Mouse (Mus musculus): ENCODE measurements around the gene Nek8. TPM values are rescaled to one million over a fixed set of nuclear protein-coding genes. Genes with fewer than 3 reads are reported as not detected.
"Not testable (repeated sequence)": the region's sequence is repeated elsewhere in the genome, so short reads cannot be mapped to it uniquely, and the experiment has no call there.

Gene Nek8
- total RNA-seq, 2 experiments from 2014 or later, result 2.6 to 3.3 TPM

- no peak for TF ChIP-seq CTCF (conservative IDR thresholded peaks at IDR 0.05)
These were observed 18.1 kb upstream of the Nek8 start for GRCm38 (mm10) chr11:78194411-78195100.

GRCm38 (mm10) chr11:78193113-78193512 is 16.6 kb upstream of the Nek8 start, which contains the start of gene Proca1:
Gene Proca1 (plus strand): TSS chr11:78193392.
- no peak for TF ChIP-seq CTCF (conservative IDR thresholded peaks at IDR 0.05)
- H3K4me3 ChIP-seq, result no peak within 1 kb of the TSS
- DNase-seq (ENCODE audit: low spot score in 2 of 2), result no peak
- H3K27ac ChIP-seq, result no peak within 1 kb of the TSS

More at GRCm38 (mm10) chr11:78194411-78195100, 18.1 kb upstream of the Nek8 start:
- peak overlapping the region; percentile 49 for H3K4me3 ChIP-seq
- peak overlapping the region; percentile 51; the same call in 1 of the 2 replicates for H3K27ac ChIP-seq
- DNase-seq (ENCODE audit: low spot score in 2 of 2), result no peak

- no peak for DNase-seq (ENCODE audit: low spot score in 2 of 2)
- Histone ChIP-seq H3K27ac (peak overlapping the region; percentile 95), H3K4me3 (peak overlapping the region; percentile 79)
- no peak for TF ChIP-seq CTCF (conservative IDR thresholded peaks at IDR 0.05)
These were observed 13.6 kb upstream of the Nek8 start for GRCm38 (mm10) chr11:78190041-78190440.

- DNase-seq (ENCODE audit: low spot score in 2 of 2), result peak; percentile 68 to 72
- TF ChIP-seq CTCF (conservative IDR thresholded peaks at IDR 0.05), result no peak
- Histone ChIP-seq H3K27ac (peak overlapping the region; percentile 95), H3K4me3 (peak overlapping the region; percentile 79)
These were observed 13.0 kb upstream of the Nek8 start for GRCm38 (mm10) chr11:78189234-78190040.

- TF ChIP-seq CTCF (conservative IDR thresholded peaks at IDR 0.05), result no peak
- DNase-seq (ENCODE audit: low spot score in 2 of 2), result peak; percentile 76 to 79
- peak within 1 kb of the TSS; percentile 95 for H3K27ac ChIP-seq
- H3K4me3 ChIP-seq, result peak within 1 kb of the TSS; percentile 79
These were observed 12.1 kb upstream of the Nek8 start, which contains the start of gene Rab34 for GRCm38 (mm10) chr11:78188331-78189233. Gene Rab34 (plus strand): TSS chr11:78188430.

GRCm38 (mm10) chr11:78184702-78185101 is 8.2 kb upstream of the Nek8 start:
- H3K27ac ChIP-seq; H3K4me3 ChIP-seq; DNase-seq (ENCODE audit: low spot score in 2 of 2): not testable (repeated sequence)

GRCm38 (mm10) chr11:78183884-78184514 is 7.5 kb upstream of the Nek8 start:
- TF ChIP-seq CTCF (conservative IDR thresholded peaks at IDR 0.05), result no peak
- peak overlapping the region; percentile 97 for H3K27ac ChIP-seq
- DNase-seq (ENCODE audit: low spot score in 2 of 2), result no peak
- peak overlapping the region; percentile 100 for H3K4me3 ChIP-seq

- Histone ChIP-seq H3K4me3 (peak within 1 kb of the TSS; percentile 100), H3K27ac (peak within 1 kb of the TSS; percentile 97)
- DNase-seq (ENCODE audit: low spot score in 2 of 2), result peak; percentile 82 to 91
- TF ChIP-seq CTCF (conservative IDR thresholded peaks at IDR 0.05), result peak; percentile 64
These were observed 6.7 kb upstream of the Nek8 start, which contains the start of gene Rpl23a for GRCm38 (mm10) chr11:78182961-78183844. Gene Rpl23a (minus strand): TSS chr11:78183584.

- Histone ChIP-seq H3K27ac (peak overlapping the region; percentile 97), H3K4me3 (peak overlapping the region; percentile 100)
- TF ChIP-seq CTCF (conservative IDR thresholded peaks at IDR 0.05), result no peak
- no peak for DNase-seq (ENCODE audit: low spot score in 2 of 2)
These were observed 6.0 kb upstream of the Nek8 start for GRCm38 (mm10) chr11:78182450-78182849.

- peak overlapping the region; percentile 100 for H3K4me3 ChIP-seq
- DNase-seq (ENCODE audit: low spot score in 2 of 2), result no peak
- TF ChIP-seq CTCF (conservative IDR thresholded peaks at IDR 0.05), result no peak
- no peak overlapping the region; the same call in 1 of the 2 replicates for H3K27ac ChIP-seq
These were observed 5.4 kb upstream of the Nek8 start for GRCm38 (mm10) chr11:78181830-78182357.
